In the genomic region with DNA sequence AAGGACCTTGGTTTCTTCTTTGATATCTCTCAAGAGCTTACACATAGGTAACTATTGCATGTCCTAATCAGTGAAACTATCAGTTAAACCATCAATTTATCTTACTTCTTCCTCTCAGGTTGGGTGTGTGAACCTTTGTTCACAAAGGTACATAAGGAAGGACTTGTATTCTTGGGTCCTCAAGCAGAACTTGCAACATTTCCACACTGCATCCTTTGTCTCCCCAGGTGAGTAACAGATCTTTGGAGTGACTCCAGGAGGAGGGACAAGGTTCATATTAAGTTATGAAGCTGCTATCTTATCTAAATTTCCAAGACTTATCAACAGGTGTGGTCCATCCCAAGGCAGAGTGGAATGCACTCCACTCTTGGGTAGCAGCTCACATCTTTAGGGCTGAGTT, we compare ENCODE assay signal across 26 mouse cellular contexts.
"Had no signal": no experiment of that assay in that cellular context is flagged by ENCODE, and none has a peak within 500 bp of the region (broad histone marks: within the 10 kb centered on the region; RNA-seq: fewer than 3 reads in every experiment).

No protein-coding gene starts in this region.

- H3K4me1 ChIP-seq: heart, embryonic 10.5 days; heart, embryonic 13.5 days; heart, embryonic 15.5 days; hindbrain, embryonic 13.5 days; hindbrain, embryonic 15.5 days; limb, embryonic 10.5 days; limb, embryonic 12.5 days had no signal

- H3K27ac ChIP-seq: gastrocnemius, adult 2 months; heart, embryonic 10.5 days; heart, embryonic 13.5 days; heart, embryonic 15.5 days; hindbrain, embryonic 13.5 days; hindbrain, embryonic 15.5 days; hindbrain, postnatal 0 days; left cerebral cortex, adult 2 months; limb, embryonic 10.5 days; limb, embryonic 12.5 days; liver, embryonic 14.5 days had no signal

- H3K9ac ChIP-seq: heart, embryonic 13.5 days; heart, embryonic 15.5 days; hindbrain, embryonic 13.5 days; hindbrain, embryonic 15.5 days; limb, embryonic 12.5 days; liver, embryonic 14.5 days had no signal

- H3K9me3 ChIP-seq: hindbrain, embryonic 15.5 days; limb, embryonic 10.5 days had no signal

- DNase-seq: gastrocnemius, adult 2 months; gastrocnemius, postnatal 10 days; gastrocnemius, postnatal 25 days; heart, adult 18-20 months; heart, postnatal 14 days; heart, postnatal 36 days; kidney, adult 18-20 months; kidney, adult 8-10 months; kidney, postnatal 10 days; kidney, postnatal 25 days; kidney, postnatal 4 days; layer of hippocampus, adult 9-11 months; layer of hippocampus, postnatal 36 days; liver; lung, adult 18-20 months had no signal

- H3K4me3 ChIP-seq: gastrocnemius, adult 2 months; heart, embryonic 10.5 days; heart, embryonic 13.5 days; heart, embryonic 15.5 days; hindbrain, embryonic 13.5 days; hindbrain, embryonic 15.5 days; left cerebral cortex, adult 2 months; limb, embryonic 10.5 days; limb, embryonic 12.5 days had no signal

- H3K36me3 ChIP-seq: heart, embryonic 10.5 days; heart, embryonic 13.5 days; heart, embryonic 15.5 days; hindbrain, embryonic 13.5 days; hindbrain, embryonic 15.5 days; limb, embryonic 10.5 days; limb, embryonic 12.5 days had no signal

- ATAC-seq: hindbrain, postnatal 0 days had no signal

- H3K27me3 ChIP-seq: heart, embryonic 13.5 days; heart, embryonic 15.5 days; hindbrain, embryonic 13.5 days; hindbrain, embryonic 15.5 days; limb, embryonic 12.5 days had no signal

- H3K4me2 ChIP-seq: heart, embryonic 13.5 days; heart, embryonic 15.5 days; hindbrain, embryonic 13.5 days; hindbrain, embryonic 15.5 days; limb, embryonic 12.5 days; liver, embryonic 11.5 days had no signal
